Mouse (Mus musculus): ENCODE results near the gene Mical3.
"Not testable (repeated sequence)": the region's sequence is repeated elsewhere in the genome, so short reads cannot be mapped to it uniquely, and the experiment has no call there.

Mical3 gene

GRCm38 (mm10) chr6:120926880-120927279 lies 203.9 kb downstream of the Mical3 start:
- DNase-seq: no peak

DNA sequence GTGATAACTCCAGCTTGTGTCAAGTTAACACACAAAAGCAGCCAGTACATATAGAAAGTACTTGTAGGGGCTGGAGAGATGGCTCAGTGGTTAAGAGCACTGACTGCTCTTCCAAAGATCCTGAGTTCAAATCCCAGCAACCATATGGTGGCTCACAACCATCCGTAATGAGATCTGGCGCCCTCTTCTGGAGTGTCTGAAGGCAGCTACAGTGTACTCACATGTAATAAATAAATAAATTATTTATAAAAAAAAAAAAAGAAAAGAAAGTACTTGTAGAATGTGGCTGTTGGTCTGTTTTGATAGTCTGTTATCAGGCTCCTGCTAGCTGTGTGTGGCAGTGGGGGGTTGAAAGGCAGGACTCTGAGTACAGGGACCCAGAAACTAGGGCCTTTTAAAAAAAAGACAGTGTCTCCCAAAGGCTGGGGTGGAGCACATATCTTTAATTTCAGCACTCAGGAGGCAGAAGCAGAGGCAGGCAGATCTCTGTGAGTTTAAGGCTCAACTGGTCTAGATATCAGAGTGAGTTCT lies 205.9 kb downstream of the Mical3 start:
- not testable (repeated sequence) for DNase-seq

DNA sequence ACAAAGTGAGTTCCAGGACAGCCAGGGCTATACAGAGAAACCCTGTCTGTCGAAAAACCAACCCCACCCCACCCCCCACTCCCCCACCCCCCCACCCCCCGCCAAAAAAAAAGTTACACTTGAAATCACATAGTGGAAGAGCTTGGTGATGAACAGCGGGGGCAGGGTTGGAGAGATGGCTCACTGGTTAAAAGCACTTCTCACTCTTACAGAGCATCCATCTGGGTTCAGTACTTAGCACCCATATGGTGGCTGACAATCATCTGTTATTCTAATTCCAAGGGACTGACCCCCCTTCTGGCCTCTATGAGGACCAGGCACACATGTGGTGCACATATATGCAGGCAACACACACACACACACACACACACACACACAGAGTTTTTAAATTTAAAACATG lies 212.8 kb downstream of the Mical3 start:
- no peak for DNase-seq

GRCm38 (mm10) chr6:120916972-120917881 lies 213.6 kb downstream of the Mical3 start:
- not testable (repeated sequence) for DNase-seq

DNA sequence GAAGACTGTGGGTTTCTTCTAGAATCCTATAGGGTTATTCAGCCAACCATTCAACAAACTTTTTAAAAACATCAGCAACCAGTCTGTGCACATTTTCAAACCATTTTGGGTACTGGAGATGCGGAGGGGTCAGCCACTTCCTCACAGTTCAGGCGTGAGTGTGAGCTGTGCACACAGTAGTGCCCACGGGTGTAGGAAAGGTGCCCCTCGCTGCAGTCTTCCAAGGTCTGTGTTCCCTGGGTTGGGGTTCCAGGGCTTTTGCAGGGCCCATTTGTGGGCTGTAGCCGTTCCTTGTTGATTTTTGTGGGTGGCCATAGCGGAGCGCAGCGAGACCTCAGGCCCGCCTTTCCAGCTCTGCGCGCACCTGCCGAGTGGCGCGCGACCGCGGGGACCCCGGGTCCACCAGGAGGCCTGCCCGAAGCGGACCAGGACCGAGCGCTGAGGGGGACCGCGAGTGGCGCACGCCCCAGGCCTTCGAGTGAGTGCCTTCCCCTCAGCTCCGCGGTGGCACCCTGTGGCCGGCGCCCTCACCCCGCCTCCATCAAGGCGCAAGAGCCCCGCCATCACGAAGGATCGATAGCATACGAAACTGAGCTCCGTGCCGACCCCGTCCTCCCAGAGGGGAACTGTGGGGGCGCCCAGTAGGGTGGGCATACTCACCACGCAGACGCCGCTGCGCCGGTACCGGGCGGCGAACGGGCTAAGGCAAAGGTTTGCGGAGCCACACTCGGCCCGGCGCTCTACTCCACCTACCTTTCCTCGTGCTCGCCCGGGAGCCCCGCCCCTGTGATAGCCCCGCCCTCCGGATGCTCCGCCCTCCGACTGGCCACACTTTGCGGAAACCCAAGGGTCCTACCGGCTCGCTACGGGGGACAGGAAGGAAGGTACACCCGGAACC lies 214.5 kb downstream of the Mical3 start, which contains the start of gene Bid:
Gene Bid (minus strand): TSS at position 780 of the 898 bp plus-strand sequence.
- peak; percentile 48 to 59 for DNase-seq

- DNase-seq: no peak
Measured at GRCm38 (mm10) chr6:120915649-120915975, 215.2 kb downstream of the Mical3 start.

DNA sequence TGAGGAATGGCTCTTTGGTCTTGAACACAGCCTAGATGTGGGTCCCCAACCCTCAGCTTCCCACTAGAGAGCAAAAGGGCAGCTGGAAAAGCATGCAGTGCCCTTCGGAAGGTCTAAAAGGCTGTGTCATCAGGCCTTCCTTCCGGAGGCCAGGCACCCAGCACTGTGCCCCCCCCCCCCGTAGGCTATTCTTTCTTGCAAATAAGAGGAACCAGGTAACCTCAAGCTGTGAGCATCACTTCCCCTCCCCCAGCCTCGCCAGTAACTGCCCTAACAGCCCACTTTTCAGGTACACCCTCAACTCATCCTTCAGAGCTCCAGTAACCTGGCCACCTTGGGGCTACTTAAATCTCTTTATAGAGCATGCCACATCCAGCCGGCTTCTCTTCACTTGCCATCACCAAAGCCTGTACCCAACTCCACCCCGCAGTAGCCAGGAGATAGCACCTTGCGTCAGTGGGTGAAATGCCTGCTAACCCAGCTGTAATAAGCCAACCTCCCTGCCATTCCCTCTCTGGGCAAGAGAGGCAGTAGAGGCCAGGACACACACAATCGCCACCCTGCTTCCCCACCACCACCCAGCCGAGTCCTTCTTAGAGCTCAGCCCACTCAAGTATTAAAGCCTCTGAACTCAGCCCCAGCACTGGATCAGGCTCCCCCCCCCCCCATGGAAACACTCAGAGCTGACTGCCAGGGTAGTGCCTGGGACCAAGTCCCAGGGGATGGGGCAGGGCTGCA lies 215.7 kb downstream of the Mical3 start:
- no peak for DNase-seq

DNA sequence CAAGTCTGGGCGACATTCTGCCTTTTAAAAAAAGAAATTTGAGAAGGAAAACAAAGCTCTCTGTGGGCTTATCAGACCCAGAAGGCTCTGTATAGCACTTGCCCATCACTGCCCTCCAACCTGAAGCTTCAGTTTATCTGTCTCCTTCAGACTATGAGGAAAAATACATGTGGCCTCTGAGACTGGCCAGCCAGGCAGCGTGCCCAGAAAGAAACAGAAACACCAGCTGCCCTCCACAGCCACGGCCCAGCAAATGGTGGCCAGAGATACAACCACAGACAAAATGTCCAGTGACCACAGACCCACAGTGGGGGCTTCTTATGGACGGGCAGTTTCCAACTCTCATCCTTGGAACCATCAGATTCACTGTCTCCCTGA lies 216.3 kb downstream of the Mical3 start:
- no peak for DNase-seq

- no peak for DNase-seq
Measured at GRCm38 (mm10) chr6:120913783-120914182, 217.0 kb downstream of the Mical3 start.

DNA sequence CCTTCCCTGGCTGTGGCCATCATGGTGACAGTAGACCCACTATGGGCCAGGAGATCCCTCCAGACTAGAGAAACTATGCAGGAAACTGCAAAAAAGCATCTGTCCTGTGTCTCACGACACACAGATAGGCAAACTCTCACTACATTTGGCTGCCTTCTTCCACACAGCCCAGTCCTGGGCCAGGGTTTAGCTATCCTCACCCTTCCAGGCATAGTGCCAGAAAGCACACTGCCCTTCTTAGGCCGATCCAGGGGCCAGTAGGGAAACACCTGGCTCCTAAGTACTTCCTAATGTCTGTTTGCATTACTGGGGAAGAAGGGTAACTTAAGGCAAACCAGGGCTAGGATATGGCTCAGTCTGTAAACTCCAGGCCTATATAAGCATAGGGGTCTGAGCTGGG lies 217.9 kb downstream of the Mical3 start:
- DNase-seq: no peak

DNA sequence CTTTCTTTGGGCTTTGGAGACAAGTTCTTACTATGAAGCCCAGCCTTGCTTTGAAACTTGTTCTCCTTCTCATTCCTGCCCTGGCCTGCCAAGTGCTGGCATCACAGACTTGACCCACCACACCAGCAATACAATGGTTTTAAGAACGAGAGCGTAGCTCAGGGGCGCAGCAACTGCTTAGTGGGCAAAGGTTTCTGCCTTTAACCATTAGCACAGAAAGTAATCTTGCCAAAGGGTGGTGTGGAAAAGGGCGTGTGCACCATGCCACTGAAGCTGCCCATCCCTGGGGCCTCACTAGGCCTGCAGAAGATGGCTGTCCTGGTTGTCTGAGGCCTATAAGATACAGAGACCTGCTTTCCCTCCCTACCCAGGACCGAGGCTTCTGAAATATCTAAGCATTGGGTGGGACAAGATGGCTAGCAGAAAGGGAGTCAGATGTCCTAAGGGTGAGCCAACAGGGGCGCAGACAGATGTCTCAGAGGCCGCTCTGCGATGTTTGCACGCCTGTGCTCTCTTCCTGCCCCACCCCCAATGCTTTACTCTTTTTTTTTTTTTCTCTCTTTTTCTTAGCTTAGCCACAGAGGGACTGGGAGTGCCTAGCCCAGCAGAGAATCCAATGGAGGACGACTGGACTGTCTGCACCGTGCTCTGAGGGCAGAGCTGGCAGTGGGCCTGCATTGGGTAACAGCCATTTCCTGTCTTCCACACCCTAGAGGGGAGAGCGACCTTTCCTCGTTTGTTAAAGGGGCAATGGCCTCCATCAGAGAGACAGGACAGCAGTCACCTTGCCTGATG lies 219.4 kb downstream of the Mical3 start:
- no peak for DNase-seq

DNA sequence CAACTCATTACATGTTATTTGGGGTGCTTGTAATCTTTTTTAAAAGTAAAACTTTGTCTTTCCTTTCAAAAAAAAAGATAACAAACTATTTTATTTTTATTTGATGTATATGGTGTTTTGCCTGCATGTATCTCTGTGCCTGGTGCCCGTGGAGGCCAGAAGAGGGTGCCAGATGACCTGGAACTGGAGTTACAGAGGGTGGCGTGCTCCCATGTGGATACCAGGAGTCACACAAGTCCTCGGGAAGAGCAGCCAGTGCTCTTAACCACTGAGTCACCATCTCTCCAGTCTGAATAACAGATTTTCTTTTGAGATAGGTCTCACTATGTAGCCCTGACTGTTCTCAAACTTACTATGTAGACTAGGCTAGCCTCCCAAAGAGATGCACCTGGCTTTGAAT lies 221.3 kb downstream of the Mical3 start:
- no peak for DNase-seq

GRCm38 (mm10) chr6:120907876-120908597 lies 222.8 kb downstream of the Mical3 start:
- DNase-seq: not testable (repeated sequence)

GRCm38 (mm10) chr6:120906521-120906920 lies 224.3 kb downstream of the Mical3 start:
- no peak for DNase-seq

- DNase-seq: no peak
Measured at GRCm38 (mm10) chr6:120905111-120905510, 225.7 kb downstream of the Mical3 start.

- DNase-seq: no peak
Measured at GRCm38 (mm10) chr6:120903961-120904360, 226.8 kb downstream of the Mical3 start.

DNA sequence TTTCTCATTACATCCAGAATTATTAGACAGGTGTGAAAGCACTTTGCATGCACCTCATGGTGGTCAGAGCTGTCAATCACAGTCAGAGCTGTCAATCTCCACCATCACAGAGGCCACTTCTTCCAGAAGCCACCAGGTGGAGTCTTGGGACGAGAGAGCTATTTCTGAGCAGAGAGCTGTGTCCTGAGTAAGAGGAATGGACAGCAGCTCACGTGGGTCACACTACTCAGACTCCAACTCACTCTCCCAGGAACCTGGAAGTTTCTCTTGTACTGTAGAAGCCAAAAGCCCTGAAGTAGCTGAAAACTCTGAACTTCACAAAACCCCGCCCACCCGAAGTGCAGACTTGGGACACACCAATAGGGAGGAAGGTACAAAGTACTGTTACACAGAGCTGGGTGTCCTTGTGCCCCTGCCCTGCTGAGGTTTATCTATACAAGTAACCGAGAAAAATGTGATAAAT lies 227.3 kb downstream of the Mical3 start:
- no peak for DNase-seq

GRCm38 (mm10) chr6:120901776-120902645 lies 228.8 kb downstream of the Mical3 start:
- DNase-seq: no peak

DNA sequence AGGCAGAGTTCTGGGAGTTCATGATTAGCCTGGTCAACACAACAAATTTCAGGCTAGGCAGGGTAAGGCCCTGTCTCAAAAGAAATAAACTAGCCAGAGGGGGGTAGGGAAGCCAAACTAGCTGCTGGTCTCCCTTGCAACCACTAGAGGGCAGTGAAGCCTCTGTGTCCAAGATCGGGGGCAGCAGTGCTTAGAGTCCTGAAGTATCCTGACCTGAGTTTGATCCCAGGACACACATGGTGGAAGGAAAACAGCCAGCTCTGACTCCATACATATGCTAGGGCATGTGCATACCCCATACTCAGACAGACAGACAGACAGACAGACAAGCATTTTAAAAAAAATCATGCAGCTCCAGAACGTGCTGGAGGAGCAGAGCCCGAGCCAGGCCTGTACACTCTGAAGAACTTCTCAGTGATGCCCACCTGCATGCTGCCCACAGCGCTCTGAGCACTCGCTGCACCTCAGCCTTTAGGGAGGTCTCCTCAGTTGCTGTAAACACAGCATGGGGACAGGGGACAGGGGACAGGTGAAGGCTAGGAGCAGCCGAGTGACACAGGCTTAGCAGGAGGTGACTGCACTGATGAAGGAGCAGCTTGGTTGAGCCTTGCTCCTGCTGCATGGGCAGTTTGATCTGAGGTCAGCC lies 232.5 kb downstream of the Mical3 start:
- DNase-seq: peak; percentile 33 to 39
